Mouse (Mus musculus): ENCODE measurements around the gene Bbs4. TPM values are rescaled to one million over a fixed set of nuclear protein-coding genes. Genes with fewer than 3 reads are reported as not detected.
"Not testable (repeated sequence)": the region's sequence is repeated elsewhere in the genome, so short reads cannot be mapped to it uniquely, and the experiment has no call there.

The Bbs4 gene
- polyA plus RNA-seq (2012; rRNA removed): 0.99 and 1.2 TPM in 2 replicates

- H3K27me3 ChIP-seq (ENCODE audit: control insufficient read depth, insufficient read depth, low read length): no peaks in the 10 kb centered on the region
- H3K27ac ChIP-seq (ENCODE audit: insufficient read depth, low read length): 0 out of 2 replicates have a peak within 1 kb of the TSS, but pooled peaks have one; percentile 13
- peak; percentile 30 to 89 for DNase-seq (ENCODE audit: low read depth in 1 of 2, low spot score in 2 of 2)
- H3K4me1 ChIP-seq (ENCODE audit: control insufficient read depth, insufficient read depth, insufficient read length): no peaks in the 10 kb centered on the region
- no peak for TF ChIP-seq CTCF (IDR thresholded peaks at IDR 0.05; ENCODE audit: extremely low read depth, insufficient read depth, insufficient read length, insufficient replicate concordance)
- peak; percentile 12; the same call in 1 of the 2 replicates for TF ChIP-seq POLR2A (IDR thresholded peaks at IDR 0.05; ENCODE audit: low read depth, low read length)
- H3K36me3 ChIP-seq (ENCODE audit: control insufficient read depth, insufficient read depth, low read length): no peaks in the 10 kb centered on the region
- peak within 1 kb of the TSS; percentile 65 for H3K4me3 ChIP-seq (ENCODE audit: extremely low read depth, insufficient read depth, insufficient read length)
- 1% methylated on average over 26 of the region's 32 CpGs for WGBS
Measured at GRCm38 (mm10) chr9:59353253-59353639, at the start of gene Bbs4. Gene Bbs4 (minus strand): TSS chr9:59353508.

GRCm38 (mm10) chr9:59389086-59389485, 35.8 kb upstream of the Bbs4 start:
- no peak overlapping the region for H3K4me3 ChIP-seq (ENCODE audit: extremely low read depth, insufficient read depth, insufficient read length)
- 91% methylated on average over 4 of the region's 4 CpGs for whole genome bisulfite sequencing

GRCm38 (mm10) chr9:59388311-59388710, 35.0 kb upstream of the Bbs4 start:
- H3K36me3 ChIP-seq (ENCODE audit: control insufficient read depth, insufficient read depth, low read length): peaks cover 14% of the 10 kb centered on the region
- H3K27me3 ChIP-seq (ENCODE audit: control insufficient read depth, insufficient read depth, low read length): no peaks in the 10 kb centered on the region
- DNase-seq (ENCODE audit: low read depth in 1 of 2, low spot score in 2 of 2): no peak
- no peaks in the 10 kb centered on the region for H3K4me1 ChIP-seq (ENCODE audit: control insufficient read depth, insufficient read depth, insufficient read length)
- no peak overlapping the region for H3K4me3 ChIP-seq (ENCODE audit: extremely low read depth, insufficient read depth, insufficient read length)
- no peak overlapping the region for H3K27ac ChIP-seq (ENCODE audit: insufficient read depth, low read length)
- no peak for TF ChIP-seq CTCF (IDR thresholded peaks at IDR 0.05; ENCODE audit: extremely low read depth, insufficient read depth, insufficient read length, insufficient replicate concordance)
- no peak for TF ChIP-seq POLR2A (IDR thresholded peaks at IDR 0.05; ENCODE audit: low read depth, low read length)
- 54% methylated on average over 1 of the region's 1 CpGs for WGBS

More at GRCm38 (mm10) chr9:59389086-59389485, 35.8 kb upstream of the Bbs4 start:
- Histone ChIP-seq H3K4me1 (ENCODE audit: control insufficient read depth, insufficient read depth, insufficient read length) (no peaks in the 10 kb centered on the region), H3K27me3 (ENCODE audit: control insufficient read depth, insufficient read depth, low read length) (no peaks in the 10 kb centered on the region), H3K27ac (ENCODE audit: insufficient read depth, low read length) (no peak overlapping the region), H3K36me3 (ENCODE audit: control insufficient read depth, insufficient read depth, low read length) (peaks cover 20% of the 10 kb centered on the region)
- TF ChIP-seq CTCF (IDR thresholded peaks at IDR 0.05; ENCODE audit: extremely low read depth, insufficient read depth, insufficient read length, insufficient replicate concordance): no peak
- TF ChIP-seq POLR2A (IDR thresholded peaks at IDR 0.05; ENCODE audit: low read depth, low read length): no peak
- DNase-seq (ENCODE audit: low read depth in 1 of 2, low spot score in 2 of 2): no peak

GRCm38 (mm10) chr9:59387461-59387860, 34.2 kb upstream of the Bbs4 start:
- Histone ChIP-seq H3K36me3 (ENCODE audit: control insufficient read depth, insufficient read depth, low read length) (peaks cover 7% of the 10 kb centered on the region), H3K4me3 (ENCODE audit: extremely low read depth, insufficient read depth, insufficient read length) (no peak overlapping the region), H3K4me1 (ENCODE audit: control insufficient read depth, insufficient read depth, insufficient read length) (no peaks in the 10 kb centered on the region), H3K27me3 (ENCODE audit: control insufficient read depth, insufficient read depth, low read length) (no peaks in the 10 kb centered on the region), H3K27ac (ENCODE audit: insufficient read depth, low read length) (no peak overlapping the region)
- no peak for DNase-seq (ENCODE audit: low read depth in 1 of 2, low spot score in 2 of 2)
- 73% methylated on average over 3 of the region's 3 CpGs for WGBS
- TF ChIP-seq CTCF (IDR thresholded peaks at IDR 0.05; ENCODE audit: extremely low read depth, insufficient read depth, insufficient read length, insufficient replicate concordance) (no peak), POLR2A (IDR thresholded peaks at IDR 0.05; ENCODE audit: low read depth, low read length) (no peak)

- H3K27ac ChIP-seq (ENCODE audit: insufficient read depth, low read length): no peak overlapping the region
- H3K4me1 ChIP-seq (ENCODE audit: control insufficient read depth, insufficient read depth, insufficient read length): no peaks in the 10 kb centered on the region
- TF ChIP-seq CTCF (IDR thresholded peaks at IDR 0.05; ENCODE audit: extremely low read depth, insufficient read depth, insufficient read length, insufficient replicate concordance): no peak
- TF ChIP-seq POLR2A (IDR thresholded peaks at IDR 0.05; ENCODE audit: low read depth, low read length): no peak
- H3K36me3 ChIP-seq (ENCODE audit: control insufficient read depth, insufficient read depth, low read length): no peaks in the 10 kb centered on the region
- no peak for DNase-seq (ENCODE audit: low read depth in 1 of 2, low spot score in 2 of 2)
- H3K27me3 ChIP-seq (ENCODE audit: control insufficient read depth, insufficient read depth, low read length): no peaks in the 10 kb centered on the region
- H3K4me3 ChIP-seq (ENCODE audit: extremely low read depth, insufficient read depth, insufficient read length): no peak overlapping the region
- WGBS: 93% methylated on average over 15 of the region's 15 CpGs
Measured at GRCm38 (mm10) chr9:59375626-59376025, 22.3 kb upstream of the Bbs4 start.

- Histone ChIP-seq H3K27me3 (ENCODE audit: control insufficient read depth, insufficient read depth, low read length) (no peaks in the 10 kb centered on the region), H3K36me3 (ENCODE audit: control insufficient read depth, insufficient read depth, low read length) (no peaks in the 10 kb centered on the region), H3K4me1 (ENCODE audit: control insufficient read depth, insufficient read depth, insufficient read length) (no peaks in the 10 kb centered on the region), H3K27ac (ENCODE audit: insufficient read depth, low read length) (no peak overlapping the region), H3K4me3 (ENCODE audit: extremely low read depth, insufficient read depth, insufficient read length) (no peak overlapping the region)
- 88% methylated on average over 9 of the region's 9 CpGs for WGBS
- DNase-seq (ENCODE audit: low read depth in 1 of 2, low spot score in 2 of 2): no peak
- no peak for TF ChIP-seq CTCF (IDR thresholded peaks at IDR 0.05; ENCODE audit: extremely low read depth, insufficient read depth, insufficient read length, insufficient replicate concordance)
- TF ChIP-seq POLR2A (IDR thresholded peaks at IDR 0.05; ENCODE audit: low read depth, low read length): no peak
Measured at GRCm38 (mm10) chr9:59369646-59370045, 16.3 kb upstream of the Bbs4 start.

- WGBS: 70% methylated on average over 5 of the region's 5 CpGs
- no peaks in the 10 kb centered on the region for H3K4me1 ChIP-seq (ENCODE audit: control insufficient read depth, insufficient read depth, insufficient read length)
Measured at GRCm38 (mm10) chr9:59369220-59369619, 15.9 kb upstream of the Bbs4 start.

GRCm38 (mm10) chr9:59360487-59360886, 7.2 kb upstream of the Bbs4 start:
- WGBS: 55% methylated on average over 2 of the region's 3 CpGs
- DNase-seq (ENCODE audit: low read depth in 1 of 2, low spot score in 2 of 2): not testable (repeated sequence)

More at GRCm38 (mm10) chr9:59369220-59369619, 15.9 kb upstream of the Bbs4 start:
- H3K4me3 ChIP-seq (ENCODE audit: extremely low read depth, insufficient read depth, insufficient read length): no peak overlapping the region
- no peak for DNase-seq (ENCODE audit: low read depth in 1 of 2, low spot score in 2 of 2)
- H3K27me3 ChIP-seq (ENCODE audit: control insufficient read depth, insufficient read depth, low read length): no peaks in the 10 kb centered on the region
- no peak overlapping the region for H3K27ac ChIP-seq (ENCODE audit: insufficient read depth, low read length)
- TF ChIP-seq CTCF (IDR thresholded peaks at IDR 0.05; ENCODE audit: extremely low read depth, insufficient read depth, insufficient read length, insufficient replicate concordance) (no peak), POLR2A (IDR thresholded peaks at IDR 0.05; ENCODE audit: low read depth, low read length) (no peak)
- H3K36me3 ChIP-seq (ENCODE audit: control insufficient read depth, insufficient read depth, low read length): no peaks in the 10 kb centered on the region

GRCm38 (mm10) chr9:59358041-59358440, 4.7 kb upstream of the Bbs4 start:
- not testable (repeated sequence) for H3K4me3 ChIP-seq (ENCODE audit: extremely low read depth, insufficient read depth, insufficient read length); H3K27ac ChIP-seq (ENCODE audit: insufficient read depth, low read length); H3K36me3 ChIP-seq (ENCODE audit: control insufficient read depth, insufficient read depth, low read length); H3K4me1 ChIP-seq (ENCODE audit: control insufficient read depth, insufficient read depth, insufficient read length); H3K27me3 ChIP-seq (ENCODE audit: control insufficient read depth, insufficient read depth, low read length); DNase-seq (ENCODE audit: low read depth in 1 of 2, low spot score in 2 of 2)
- 76% methylated on average over 1 of the region's 1 CpGs for WGBS

More at GRCm38 (mm10) chr9:59360487-59360886, 7.2 kb upstream of the Bbs4 start:
- H3K4me1 ChIP-seq (ENCODE audit: control insufficient read depth, insufficient read depth, insufficient read length); H3K36me3 ChIP-seq (ENCODE audit: control insufficient read depth, insufficient read depth, low read length); H3K27me3 ChIP-seq (ENCODE audit: control insufficient read depth, insufficient read depth, low read length); H3K4me3 ChIP-seq (ENCODE audit: extremely low read depth, insufficient read depth, insufficient read length); H3K27ac ChIP-seq (ENCODE audit: insufficient read depth, low read length): not testable (repeated sequence)

All from spleen, adult 2 months (tissue).